Mouse (Mus musculus): Measurements from ENCODE around the gene Ercc4.
A peak's percentile ranks its signal among the peaks of the same experiment; 100 is the strongest.
"Not testable (repeated sequence)": the region's sequence is repeated elsewhere in the genome, so short reads cannot be mapped to it uniquely, and the experiment has no call there.

The Ercc4 gene

DNA sequence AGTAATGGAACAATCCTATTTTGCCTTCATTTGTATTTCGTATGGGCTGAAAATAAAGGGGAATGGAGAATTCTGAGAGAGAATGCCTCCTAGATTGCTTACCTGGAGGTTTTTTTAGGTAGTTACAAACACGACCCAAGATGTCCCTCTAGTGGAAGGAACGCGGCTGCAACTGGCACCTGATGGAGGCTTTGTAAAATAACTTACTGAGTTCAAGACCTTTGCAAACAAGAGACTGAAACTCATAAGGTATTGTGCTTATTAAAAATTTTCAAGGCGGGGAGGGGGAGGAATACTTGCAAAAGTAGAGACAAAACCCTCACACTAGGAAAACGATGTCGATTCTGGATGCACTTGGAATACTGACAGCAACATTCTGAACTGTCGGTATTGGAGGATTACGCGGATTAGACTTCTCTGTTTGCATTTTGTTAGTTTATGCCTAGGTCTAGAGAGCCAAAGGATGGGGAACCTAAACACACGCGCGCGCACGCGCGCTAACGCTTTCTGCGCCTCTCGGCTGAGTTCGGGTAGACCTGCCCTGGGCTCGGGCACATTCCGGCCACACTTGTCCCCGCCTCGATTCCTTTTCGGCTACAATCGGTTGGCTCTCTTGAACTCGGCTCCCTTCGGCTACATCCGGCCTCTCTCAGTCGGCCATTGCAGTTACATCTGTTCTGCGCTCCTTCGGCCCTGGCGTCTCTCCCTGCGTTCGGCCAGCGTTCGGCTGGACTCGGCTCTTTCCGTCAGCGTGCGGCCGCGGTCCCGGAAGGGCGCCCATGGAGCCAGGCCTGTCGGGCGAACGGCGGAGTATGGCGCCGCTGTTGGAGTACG is at the start of gene Ercc4:
Gene Ercc4 (plus strand): TSS at position 529 of the 834 bp plus-strand sequence.
- peak; percentile 98 for DNase-seq

DNA sequence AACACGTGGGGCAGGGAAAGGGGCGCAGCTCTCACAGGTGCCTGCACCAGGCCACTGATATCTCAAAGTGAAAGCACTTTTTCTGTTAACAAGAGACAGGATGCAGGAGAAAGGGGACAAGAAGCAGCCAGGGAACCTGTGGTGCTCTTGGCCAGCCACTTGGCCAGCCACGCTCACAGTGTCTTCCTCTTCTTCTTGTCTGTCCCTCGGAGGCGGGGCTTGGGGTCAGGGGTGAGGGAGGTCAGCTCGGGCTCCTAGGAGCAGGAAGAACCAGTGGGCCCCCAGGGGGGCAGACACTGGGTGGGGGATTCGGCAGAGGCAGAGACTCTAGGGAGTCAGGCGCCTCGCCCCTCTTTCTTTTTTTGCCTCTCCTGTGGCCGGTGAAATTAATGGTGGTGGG is 48.4 kb upstream of the Ercc4 start:
- no peak for DNase-seq

- no peak for DNase-seq
Measured at GRCm38 (mm10) chr16:13074176-13074575, 35.3 kb upstream of the Ercc4 start.

- no peak for DNase-seq
Measured at GRCm38 (mm10) chr16:13080161-13080560, 29.3 kb upstream of the Ercc4 start.

GRCm38 (mm10) chr16:13083155-13083798 is 26.2 kb upstream of the Ercc4 start:
- DNase-seq = no peak

DNA sequence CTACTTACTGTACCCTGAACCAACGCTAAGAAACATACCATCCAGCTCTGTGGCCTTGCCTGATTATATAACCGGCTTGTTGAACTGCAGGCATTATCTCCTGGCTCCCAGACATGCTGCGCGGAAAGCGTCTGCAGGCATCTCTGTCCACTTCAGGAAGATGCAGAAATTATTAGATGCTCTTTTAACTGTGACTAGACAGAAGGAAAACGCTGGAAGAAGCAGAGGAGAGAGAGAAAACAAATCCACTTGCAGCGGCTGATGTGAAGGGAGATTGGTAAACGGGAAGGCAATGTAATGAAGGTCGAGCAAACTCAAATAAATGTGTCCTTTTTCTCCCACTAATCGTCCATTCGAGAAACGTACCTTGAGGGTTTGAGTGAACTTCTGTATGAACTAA is 1.1 kb upstream of the Ercc4 start:
- DNase-seq = no peak

GRCm38 (mm10) chr16:13109990-13110595 is 609 bp downstream of the Ercc4 start:
- no peak for DNase-seq

DNA sequence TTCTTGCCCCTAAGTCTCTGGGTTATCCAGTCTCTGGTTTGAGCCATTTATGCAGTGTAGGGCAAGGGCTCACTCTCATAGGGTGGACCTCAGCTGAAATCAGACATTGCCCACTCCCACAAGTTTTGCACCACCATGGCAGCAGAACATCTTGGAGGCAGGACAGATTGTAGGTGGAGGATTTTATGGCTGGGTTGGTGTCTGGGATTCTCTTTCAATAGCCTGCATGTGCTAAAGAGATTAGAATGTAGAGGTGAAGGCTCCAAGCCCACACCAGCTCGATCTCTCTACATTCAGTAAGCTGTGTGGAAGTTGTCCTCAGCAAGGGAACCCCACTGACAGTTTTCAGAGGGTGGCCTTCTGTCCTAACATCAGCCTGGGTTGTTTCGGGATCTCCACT is 5.3 kb downstream of the Ercc4 start:
- DNase-seq = no peak

- DNase-seq = not testable (repeated sequence)
Measured at GRCm38 (mm10) chr16:13115466-13115865, 6.0 kb downstream of the Ercc4 start.

- DNase-seq = peak; percentile 73
Measured at GRCm38 (mm10) chr16:13117299-13117966, 7.9 kb downstream of the Ercc4 start.

DNA sequence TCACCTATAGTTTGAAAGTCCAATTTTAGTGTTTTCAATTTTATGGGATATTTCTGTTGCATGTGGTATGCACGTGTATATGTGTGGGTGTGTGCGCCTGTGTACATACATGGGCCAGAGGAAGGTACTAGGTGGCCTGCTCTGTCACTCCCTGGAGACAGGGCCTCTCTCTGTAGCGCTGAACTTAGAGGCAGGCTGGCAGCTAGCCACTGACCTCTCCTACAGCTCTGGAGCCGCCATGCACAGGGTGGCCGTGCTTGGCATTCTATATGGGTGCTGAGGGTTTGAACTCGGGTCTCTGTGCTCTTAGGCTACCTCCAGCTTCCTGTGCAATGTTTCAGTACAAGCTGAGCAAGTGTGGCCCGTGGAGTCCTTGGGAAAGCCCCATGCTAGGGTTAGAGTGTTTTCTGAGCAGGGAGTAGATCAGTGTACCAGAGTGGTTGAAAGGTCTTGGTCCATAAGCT is 8.5 kb downstream of the Ercc4 start:
- no peak for DNase-seq

DNA sequence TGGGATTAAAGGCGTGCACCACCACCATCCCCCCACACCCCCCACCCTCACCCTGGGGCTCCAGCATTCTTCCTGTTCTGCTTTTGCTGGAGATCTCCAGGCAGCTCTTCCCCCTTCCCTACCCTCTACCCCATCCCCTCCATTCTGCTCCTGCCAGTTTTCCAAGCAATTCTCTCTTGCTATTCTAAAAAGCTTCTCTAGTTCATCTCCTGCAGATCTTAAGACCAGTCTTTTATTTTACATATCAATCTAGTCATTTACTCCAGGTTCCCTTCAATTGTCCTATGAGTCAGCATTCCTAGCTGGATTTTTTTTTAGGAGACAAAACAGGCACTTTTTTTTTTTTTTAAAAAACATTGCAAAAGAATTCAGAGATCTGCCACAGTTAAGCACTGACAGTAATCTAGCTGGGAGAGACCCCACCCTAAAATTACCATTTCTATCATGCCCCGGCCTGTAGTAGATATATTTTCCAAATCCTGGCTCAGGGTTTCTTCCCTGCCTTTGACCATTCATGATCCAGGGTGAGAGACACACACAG is 9.3 kb downstream of the Ercc4 start:
- DNase-seq = no peak

- no peak for DNase-seq
Measured at GRCm38 (mm10) chr16:13119641-13120350, 10.3 kb downstream of the Ercc4 start.

DNA sequence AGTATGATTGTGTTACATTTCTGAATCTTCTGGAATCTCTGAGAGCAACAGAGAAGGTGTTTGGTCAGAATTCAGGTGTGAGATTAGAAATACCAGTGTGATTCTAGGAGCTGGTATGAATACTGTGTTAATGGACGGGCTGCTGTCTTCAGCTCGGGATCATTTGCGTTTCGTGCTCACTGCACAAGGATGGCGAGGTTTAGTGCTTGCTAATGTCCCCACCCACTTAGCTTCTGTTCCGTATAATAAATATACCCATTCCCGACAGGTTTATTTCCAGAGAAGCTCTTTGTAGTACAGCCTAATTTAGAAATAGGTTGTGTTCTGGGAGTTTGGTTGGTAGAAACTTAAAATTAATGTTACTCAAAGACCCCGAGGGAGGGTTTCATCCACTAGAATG is 15.9 kb downstream of the Ercc4 start:
- no peak for DNase-seq

DNA sequence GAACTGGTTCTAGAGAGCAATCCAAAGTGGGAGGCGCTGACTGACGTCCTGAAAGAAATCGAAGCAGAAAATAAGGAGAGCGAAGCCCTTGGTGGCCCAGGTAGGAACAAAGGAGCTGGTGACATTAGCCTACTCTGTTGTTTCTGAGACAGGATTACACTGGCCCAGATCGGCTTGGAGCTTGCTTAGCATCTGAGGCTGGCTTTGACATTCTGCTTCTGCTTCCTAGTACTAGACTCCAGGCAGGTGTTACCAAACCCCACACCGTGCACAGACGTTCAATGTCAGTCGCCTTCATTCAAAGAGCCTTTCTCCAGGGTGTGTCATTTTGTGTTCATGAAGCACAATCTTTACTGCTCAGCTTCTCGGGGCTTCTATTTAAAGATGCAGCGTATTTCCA is 18.1 kb downstream of the Ercc4 start:
- no peak for DNase-seq

- DNase-seq = no peak
Measured at GRCm38 (mm10) chr16:13130412-13130811, 20.9 kb downstream of the Ercc4 start.

GRCm38 (mm10) chr16:13141220-13141619 is 31.7 kb downstream of the Ercc4 start:
- DNase-seq = no peak

DNA sequence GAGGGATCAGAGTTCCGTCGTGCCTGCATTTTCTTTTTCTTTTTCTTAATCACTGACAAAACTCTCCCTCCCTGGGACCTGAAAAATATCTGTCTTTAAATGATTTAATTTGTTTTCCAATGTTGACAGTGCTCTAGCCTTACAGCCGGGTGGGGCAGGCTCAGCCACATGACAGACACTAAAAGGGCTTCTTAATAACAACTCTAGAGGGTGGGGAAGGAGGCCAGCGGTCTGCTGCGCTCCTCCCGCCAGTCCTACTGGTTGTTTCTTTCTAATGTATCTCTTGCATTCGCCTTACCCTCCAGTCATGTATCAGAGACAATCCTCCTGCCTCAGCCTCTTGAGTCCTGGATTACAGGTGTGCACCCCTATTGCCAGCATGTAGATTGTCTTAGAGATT is 34.4 kb downstream of the Ercc4 start:
- DNase-seq = no peak

DNA sequence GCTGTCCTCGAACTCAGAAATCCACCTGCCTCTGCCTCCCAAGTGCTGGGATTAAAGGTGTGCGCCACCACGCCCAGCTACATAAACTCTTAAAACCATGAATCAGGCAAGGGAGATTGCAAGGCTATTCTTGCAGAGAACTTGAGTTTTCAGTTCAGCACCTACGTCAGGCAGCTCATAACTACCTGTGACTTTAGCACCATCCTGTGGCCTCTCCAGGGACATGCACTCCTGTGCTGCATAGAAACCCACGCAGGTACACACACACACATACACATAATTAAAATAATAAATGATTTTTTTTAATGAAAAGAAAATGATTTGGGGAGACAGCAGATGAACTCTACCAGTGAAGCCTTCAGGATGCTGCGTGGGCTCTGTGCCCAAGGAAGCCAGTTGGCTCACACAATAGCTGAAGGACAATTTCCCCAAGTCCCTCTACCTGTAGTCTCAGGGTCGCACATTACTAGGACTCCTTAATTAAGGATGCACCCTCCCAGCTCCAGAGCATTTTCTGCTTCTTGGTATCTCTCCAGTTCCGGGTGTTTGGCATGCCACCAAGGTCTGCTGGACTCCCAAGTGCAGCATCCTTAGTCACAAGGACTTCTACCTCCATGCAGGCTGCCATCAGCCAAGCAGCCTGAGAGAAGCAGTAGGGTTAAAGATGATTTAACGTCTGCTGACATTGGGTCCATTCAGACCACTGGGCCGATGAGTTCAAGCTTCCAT is 35.4 kb downstream of the Ercc4 start:
- DNase-seq = no peak

GRCm38 (mm10) chr16:13146231-13146630 is 36.7 kb downstream of the Ercc4 start:
- no peak for DNase-seq

GRCm38 (mm10) chr16:13147810-13148555 is 38.5 kb downstream of the Ercc4 start:
- no peak for DNase-seq

Data from cerebellum, adult 9-10 months (tissue).